Mouse (Mus musculus): ENCODE results near the gene Rac1.

DNA sequence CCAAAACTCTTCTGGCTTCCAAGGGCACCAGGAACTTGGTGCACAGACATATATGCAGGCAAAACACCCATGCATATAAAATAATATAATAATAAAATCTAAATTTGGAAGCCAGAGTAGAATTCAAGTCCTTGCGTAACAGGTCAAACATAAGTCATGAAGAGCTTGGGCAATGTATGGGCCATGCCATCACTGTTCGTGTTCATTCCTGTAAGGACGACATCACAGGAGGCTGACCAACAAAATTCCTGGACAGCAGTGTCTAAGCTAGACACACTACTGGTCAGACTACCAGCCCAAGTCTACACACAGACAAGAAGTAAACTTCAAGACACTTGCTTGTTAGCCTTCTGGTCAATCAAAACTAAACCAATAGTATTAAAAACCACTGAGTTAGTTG, 5.0 kb downstream of the Rac1 start:
- TF ChIP-seq CTCF (IDR thresholded peaks at IDR 0.05; ENCODE audit: extremely low read depth, insufficient read length, insufficient replicate concordance, low read depth, low read length) (no peak), POLR2A (IDR thresholded peaks at IDR 0.05; ENCODE audit: low read depth, low read length) (no peak)

Measured in small intestine, adult 2 months (tissue).